Mouse (Mus musculus) activated CD4-positive, CD25-positive, alpha-beta regulatory T cell, adult 9 weeks (primary cell): ENCODE results near the gene Mettl1. TPM values are rescaled to one million over a fixed set of nuclear protein-coding genes. Genes with fewer than 3 reads are reported as not detected.

Source experiments
- polyA plus RNA-seq: library from polyadenylated mRNA; unstranded; fragments of 100-300 nt; shearing (Covaris generic); gene quantifications from one replicate; pipeline ENCODE4 v1.2.1, GENCODE M21; 2017

Gene Mettl1
- 22.3 TPM for polyA plus RNA-seq

DNA sequence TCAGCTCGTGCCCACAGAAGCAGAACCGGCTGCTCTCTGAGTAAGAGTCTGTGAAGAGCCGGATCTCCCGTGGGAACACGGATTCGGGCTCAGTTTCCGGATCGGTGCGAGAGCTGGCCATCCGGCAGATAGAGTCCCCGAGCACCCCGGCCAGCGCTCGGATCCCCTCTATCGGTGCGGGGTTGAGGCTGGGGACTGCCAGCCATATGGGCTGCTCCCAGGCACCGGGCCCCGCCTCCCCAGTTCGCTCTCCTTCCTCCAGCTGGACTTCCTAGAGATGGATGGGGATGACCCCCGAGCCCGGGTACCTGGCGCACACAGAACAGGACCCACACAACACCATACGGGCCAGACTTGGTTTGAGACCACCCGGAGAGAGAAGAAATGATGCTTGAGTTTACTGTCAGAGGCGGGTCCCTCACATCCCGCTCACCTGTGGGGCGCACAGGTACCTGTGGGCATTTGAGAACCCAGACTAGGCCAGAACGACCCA is at the start of gene Mettl1, which contains the start of gene Eef1akmt3:
Gene Mettl1, plus strand, starts transcription at position 141 of the 493 bp plus-strand sequence.
Gene Eef1akmt3, minus strand, starts transcription at position 240 of the 493 bp plus-strand sequence.

GRCm38 (mm10) chr10:127000529-127000928 is 40.7 kb upstream of the Mettl1 start, which contains the start of gene Avil:
Gene Avil (plus strand): TSS chr10:127000709.

GRCm38 (mm10) chr10:127030336-127031296 is 10.6 kb upstream of the Mettl1 start, which contains the start of gene Tsfm:
Gene Tsfm (minus strand): TSS chr10:127030840.

DNA sequence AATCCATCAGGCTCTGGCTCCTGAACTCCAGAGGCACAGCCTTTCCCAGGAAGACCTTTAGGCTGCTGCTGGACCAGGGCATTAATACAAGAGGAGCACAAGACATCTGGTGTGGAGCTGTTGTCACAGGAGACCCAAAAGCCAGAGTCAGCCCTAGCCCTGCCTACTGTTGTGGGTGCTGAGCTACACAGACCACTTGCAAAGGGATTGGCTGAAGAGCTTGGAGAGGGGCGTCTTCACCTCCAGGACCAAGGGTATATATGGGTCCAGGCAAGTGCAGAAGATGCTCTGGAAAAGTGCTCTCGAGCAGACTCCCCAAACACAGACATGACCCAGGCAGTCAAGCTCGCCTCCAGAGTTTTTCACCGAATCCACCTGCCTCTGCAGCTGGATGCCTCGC is 6.7 kb downstream of the Mettl1 start, which contains the start of gene Cyp27b1:
Gene Cyp27b1, plus strand, starts transcription at position 297 of the 400 bp plus-strand sequence.

DNA sequence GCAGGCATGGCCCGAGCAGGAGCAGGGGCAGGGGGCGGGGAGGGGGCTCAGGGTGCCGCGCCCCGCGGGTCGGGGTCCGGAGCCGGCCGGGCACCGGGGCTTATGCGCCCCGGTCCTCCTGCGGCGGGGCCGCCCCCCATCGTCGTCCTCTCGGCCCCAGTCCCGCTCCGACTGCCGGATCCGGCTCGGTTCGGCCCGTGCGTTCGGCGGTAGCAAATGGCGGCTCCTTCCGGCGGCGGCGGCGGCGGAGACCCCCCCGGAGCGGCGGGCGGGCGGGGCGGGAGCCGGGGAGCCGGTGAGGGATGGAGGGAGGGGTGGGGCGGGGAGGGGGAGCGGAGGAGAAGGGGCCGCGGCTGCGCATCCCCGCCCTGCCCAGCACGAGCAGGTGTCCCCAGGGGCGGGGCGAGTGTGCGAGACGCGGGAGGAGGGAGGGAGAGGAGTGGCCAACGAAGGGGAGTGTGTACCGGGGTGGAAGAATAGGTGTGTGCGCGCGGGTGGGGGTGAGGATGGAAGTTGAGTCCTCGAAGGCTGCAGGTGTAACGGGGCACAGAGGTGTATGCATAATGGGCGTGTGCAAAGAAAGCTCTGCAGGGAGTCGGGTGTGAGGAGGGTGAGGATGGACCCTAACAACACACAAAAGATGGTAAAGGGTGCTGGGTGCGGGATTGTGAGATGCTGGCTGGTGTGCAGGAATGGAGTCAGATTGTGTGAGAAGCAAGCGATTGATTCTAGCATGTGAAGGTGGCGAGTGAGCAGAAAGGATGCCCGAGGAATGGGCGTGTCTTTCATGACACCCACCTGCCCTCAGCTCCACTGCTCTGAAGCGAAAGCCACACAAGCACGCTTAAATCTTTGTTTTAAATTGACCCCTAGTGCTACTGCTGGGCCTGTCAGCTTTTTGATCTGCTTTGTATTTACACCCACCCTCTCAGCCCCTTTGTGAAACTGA is 19.0 kb downstream of the Mettl1 start, which contains the start of gene March9:
Gene March9, minus strand, starts transcription at position 217 of the 949 bp plus-strand sequence.

GRCm38 (mm10) chr10:127063239-127063872 is 22.1 kb downstream of the Mettl1 start, which contains the start of gene Cdk4:
Gene Cdk4 (plus strand): TSS chr10:127063534.

GRCm38 (mm10) chr10:127070190-127071121 is 29.2 kb downstream of the Mettl1 start, which contains the start of gene Tspan31:
Gene Tspan31 (minus strand): TSS chr10:127070264.

DNA sequence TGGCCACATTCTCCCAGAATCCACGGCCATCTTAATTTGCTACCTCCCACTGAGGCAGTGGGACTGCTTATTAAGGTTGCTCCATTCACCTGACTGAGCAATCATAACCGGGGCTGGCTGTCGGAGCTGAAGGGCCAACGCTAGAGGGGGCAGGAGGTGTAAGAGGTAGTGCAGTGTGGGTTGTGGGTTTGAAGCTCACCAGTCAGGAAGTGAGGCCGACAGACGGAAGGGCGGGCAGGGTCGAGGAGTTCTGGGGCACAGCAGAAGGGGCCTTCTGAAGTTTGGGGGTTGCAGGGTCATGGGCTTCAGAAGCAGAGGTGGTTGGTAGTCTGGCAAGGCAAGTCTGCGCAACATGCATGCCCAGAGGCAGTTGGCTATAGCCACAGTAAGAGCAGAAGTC is 33.9 kb downstream of the Mettl1 start, which contains the start of gene Agap2:
Gene Agap2, plus strand, starts transcription at position 205 of the 400 bp plus-strand sequence.

Other genes with a start within 250 kb of the Mettl1 start
- gene Atp23, start 140.1 kb upstream of the Mettl1 start, polyA plus RNA-seq = 10.5 TPM
- gene Ctdsp2, start 62.7 kb upstream of the Mettl1 start, polyA plus RNA-seq = 16.0 TPM
- gene Avil, start 40.7 kb upstream of the Mettl1 start, polyA plus RNA-seq = 0.15 TPM
- gene Tsfm, start 10.6 kb upstream of the Mettl1 start, polyA plus RNA-seq = 46.6 TPM
- gene Eef1akmt3, start 99 bp downstream of the Mettl1 start, polyA plus RNA-seq = 0.17 TPM
- 0.17 TPM for gene Cyp27b1, start 6.8 kb downstream of the Mettl1 start, polyA plus RNA-seq
- 0.23 TPM for gene March9, start 18.8 kb downstream of the Mettl1 start, polyA plus RNA-seq
- gene Cdk4, start 22.1 kb downstream of the Mettl1 start, polyA plus RNA-seq = 367 TPM
- gene Tspan31, start 28.9 kb downstream of the Mettl1 start, polyA plus RNA-seq = 116 TPM
- 30.6 TPM for gene Agap2, start 33.9 kb downstream of the Mettl1 start, polyA plus RNA-seq
- 200 TPM for gene Os9, start 79.7 kb downstream of the Mettl1 start, polyA plus RNA-seq
- 589 TPM for gene B4galnt1, start 123.8 kb downstream of the Mettl1 start, polyA plus RNA-seq
- gene Slc26a10, start 139.2 kb downstream of the Mettl1 start, polyA plus RNA-seq = 6.3 TPM
- gene Arhgef25, start 148.7 kb downstream of the Mettl1 start, polyA plus RNA-seq = 0.40 TPM
- gene Dtx3, start 154.3 kb downstream of the Mettl1 start, polyA plus RNA-seq = 130 TPM
- 44.1 TPM for gene Pip4k2c, start 170.2 kb downstream of the Mettl1 start, polyA plus RNA-seq
- gene Kif5a, start 221.9 kb downstream of the Mettl1 start, polyA plus RNA-seq = 0.33 TPM
- 118 TPM for gene Dctn2, start 225.0 kb downstream of the Mettl1 start, polyA plus RNA-seq
- gene Mbd6, start 247.6 kb downstream of the Mettl1 start, polyA plus RNA-seq = 9.3 TPM